Mouse (Mus musculus): ENCODE measurements around the gene Smoc1.

Smoc1 gene

GRCm38 (mm10) chr12:81080345-81080744, 53.7 kb downstream of the Smoc1 start:
- no peak for DNase-seq (ENCODE audit: low read depth, low spot score)

GRCm38 (mm10) chr12:81081031-81081430, 54.4 kb downstream of the Smoc1 start:
- DNase-seq (ENCODE audit: low read depth, low spot score), result no peak

- DNase-seq (ENCODE audit: low read depth, low spot score), result no peak
Measured at GRCm38 (mm10) chr12:81083146-81083545, 56.5 kb downstream of the Smoc1 start.

GRCm38 (mm10) chr12:81085244-81085643, 58.6 kb downstream of the Smoc1 start:
- no peak for DNase-seq (ENCODE audit: low read depth, low spot score)

GRCm38 (mm10) chr12:81088131-81088530, 61.5 kb downstream of the Smoc1 start:
- no peak for DNase-seq (ENCODE audit: low read depth, low spot score)

GRCm38 (mm10) chr12:81091641-81092040, 65.0 kb downstream of the Smoc1 start:
- DNase-seq (ENCODE audit: low read depth, low spot score), result no peak

GRCm38 (mm10) chr12:81092641-81093040, 66.0 kb downstream of the Smoc1 start:
- DNase-seq (ENCODE audit: low read depth, low spot score), result no peak

GRCm38 (mm10) chr12:81093211-81093610, 66.6 kb downstream of the Smoc1 start:
- DNase-seq (ENCODE audit: low read depth, low spot score), result no peak

GRCm38 (mm10) chr12:81094766-81095405, 68.3 kb downstream of the Smoc1 start:
- DNase-seq (ENCODE audit: low read depth, low spot score), result no peak

- no peak for DNase-seq (ENCODE audit: low read depth, low spot score)
Measured at GRCm38 (mm10) chr12:81097267-81097666, 70.7 kb downstream of the Smoc1 start.

- DNase-seq (ENCODE audit: low read depth, low spot score), result no peak
Measured at GRCm38 (mm10) chr12:81097738-81098137, 71.1 kb downstream of the Smoc1 start.

GRCm38 (mm10) chr12:81099161-81099560, 72.6 kb downstream of the Smoc1 start:
- no peak for DNase-seq (ENCODE audit: low read depth, low spot score)

- DNase-seq (ENCODE audit: low read depth, low spot score), result no peak
Measured at GRCm38 (mm10) chr12:81101691-81102090, 75.1 kb downstream of the Smoc1 start.

- no peak for DNase-seq (ENCODE audit: low read depth, low spot score)
Measured at GRCm38 (mm10) chr12:81104546-81104945, 77.9 kb downstream of the Smoc1 start.

- DNase-seq (ENCODE audit: low read depth, low spot score), result no peak
Measured at GRCm38 (mm10) chr12:81105721-81106633, 79.4 kb downstream of the Smoc1 start.

GRCm38 (mm10) chr12:81107278-81108100, 80.9 kb downstream of the Smoc1 start:
- DNase-seq (ENCODE audit: low read depth, low spot score), result no peak

GRCm38 (mm10) chr12:81108600-81109011, 82.0 kb downstream of the Smoc1 start:
- DNase-seq (ENCODE audit: low read depth, low spot score), result no peak

- DNase-seq (ENCODE audit: low read depth, low spot score), result no peak
Measured at GRCm38 (mm10) chr12:81110006-81110405, 83.4 kb downstream of the Smoc1 start.

GRCm38 (mm10) chr12:81112321-81112720, 85.7 kb downstream of the Smoc1 start:
- DNase-seq (ENCODE audit: low read depth, low spot score), result no peak

GRCm38 (mm10) chr12:81120301-81120700, 93.7 kb downstream of the Smoc1 start:
- DNase-seq (ENCODE audit: low read depth, low spot score), result no peak

GRCm38 (mm10) chr12:81123793-81124192, 97.2 kb downstream of the Smoc1 start:
- no peak for DNase-seq (ENCODE audit: low read depth, low spot score)

GRCm38 (mm10) chr12:81126842-81127241, 100.2 kb downstream of the Smoc1 start:
- no peak for DNase-seq (ENCODE audit: low read depth, low spot score)
